Comparison of ENCODE assay signal across 8 mouse cellular contexts in genomic region chr7:112426811-112427210, GRCm38 (mm10). TPM values are rescaled to one million over a fixed set of nuclear protein-coding genes. Genes with fewer than 3 reads are reported as not detected.
DNase-seq lines count a peak whose midpoint lies in the region; ATAC-seq lines count a peak whose summit lies in the region.

No protein-coding gene starts in this region.

- no peak overlapping the region for H3K27ac ChIP-seq in forebrain, embryonic 13.5 days
- H3K27ac ChIP-seq in forebrain, embryonic 16.5 days (ENCODE audit: low read length): no peak overlapping the region
- H3K27ac ChIP-seq in embryonic facial prominence, embryonic 15.5 days (replicated peaks): peak overlapping the region; percentile 98
- H3K27ac ChIP-seq in midbrain, embryonic 13.5 days: no peak overlapping the region

- H3K4me2 ChIP-seq in forebrain, embryonic 13.5 days: peak overlapping the region; percentile 92; the same call in 1 of the 2 replicates
- H3K4me2 ChIP-seq in forebrain, embryonic 16.5 days (ENCODE audit: low read length): no peak overlapping the region
- peak overlapping the region; percentile 84 for H3K4me2 ChIP-seq in embryonic facial prominence, embryonic 15.5 days (replicated peaks)
- H3K4me2 ChIP-seq in midbrain, embryonic 13.5 days (replicated peaks): peak overlapping the region; percentile 76

- no peak overlapping the region; the same call in 1 of the 2 replicates for H3K9ac ChIP-seq in forebrain, embryonic 13.5 days
- no peak overlapping the region for H3K9ac ChIP-seq in forebrain, embryonic 16.5 days (replicated peaks; ENCODE audit: low read depth, low read length)
- no peak overlapping the region for H3K9ac ChIP-seq in embryonic facial prominence, embryonic 15.5 days
- no peak overlapping the region for H3K9ac ChIP-seq in midbrain, embryonic 13.5 days (replicated peaks)

- H3K9me3 ChIP-seq in forebrain, embryonic 13.5 days (replicated peaks): no peaks in the 10 kb centered on the region
- no peaks in the 10 kb centered on the region for H3K9me3 ChIP-seq in forebrain, embryonic 16.5 days (ENCODE audit: control insufficient read depth, low read length)
- no peaks in the 10 kb centered on the region for H3K9me3 ChIP-seq in embryonic facial prominence, embryonic 15.5 days (replicated peaks)
- no peaks in the 10 kb centered on the region for H3K9me3 ChIP-seq in midbrain, embryonic 13.5 days

- H3K27me3 ChIP-seq in forebrain, embryonic 13.5 days: peaks cover 14% of the 10 kb centered on the region; the same call in 1 of the 2 replicates
- H3K27me3 ChIP-seq in forebrain, embryonic 16.5 days (replicated peaks; ENCODE audit: control insufficient read depth, insufficient read depth, low read length): no peaks in the 10 kb centered on the region
- no peaks in the 10 kb centered on the region for H3K27me3 ChIP-seq in embryonic facial prominence, embryonic 15.5 days
- H3K27me3 ChIP-seq in midbrain, embryonic 13.5 days: peaks cover 4% of the 10 kb centered on the region; the same call in 1 of the 2 replicates

- H3K36me3 ChIP-seq in forebrain, embryonic 13.5 days (ENCODE audit: poor library complexity, severe bottlenecking): no peaks in the 10 kb centered on the region
- no peaks in the 10 kb centered on the region for H3K36me3 ChIP-seq in forebrain, embryonic 16.5 days (ENCODE audit: control insufficient read depth, insufficient read depth)
- H3K36me3 ChIP-seq in embryonic facial prominence, embryonic 15.5 days: peaks cover 5% of the 10 kb centered on the region; the same call in 1 of the 2 replicates
- H3K36me3 ChIP-seq in midbrain, embryonic 13.5 days: no peaks in the 10 kb centered on the region

- peak; percentile 47 to 69 for DNase-seq in kidney, postnatal 4 days
- no peak for DNase-seq in kidney, postnatal 14 days
- DNase-seq in spleen, adult 12 weeks (ENCODE audit: low spot score): no peak
- no peak for DNase-seq in adrenal gland, postnatal 4 days (ENCODE audit: low spot score in 2 of 2)

- H3K4me3 ChIP-seq in forebrain, embryonic 13.5 days: no peak overlapping the region
- no peak overlapping the region for H3K4me3 ChIP-seq in forebrain, embryonic 16.5 days (replicated peaks; ENCODE audit: low read length)
- peak overlapping the region; percentile 65 for H3K4me3 ChIP-seq in embryonic facial prominence, embryonic 15.5 days (replicated peaks)
- H3K4me3 ChIP-seq in midbrain, embryonic 13.5 days (replicated peaks): no peak overlapping the region

- WGBS in forebrain, embryonic 13.5 days: 72% methylated on average over 5 of the region's 5 CpGs
- 70% methylated on average over 5 of the region's 5 CpGs for WGBS in forebrain, embryonic 16.5 days
- WGBS in embryonic facial prominence, embryonic 15.5 days: 33% methylated on average over 5 of the region's 5 CpGs
- 62% methylated on average over 5 of the region's 5 CpGs for WGBS in midbrain, embryonic 13.5 days

- H3K4me1 ChIP-seq in forebrain, embryonic 13.5 days: peaks cover 19% of the 10 kb centered on the region
- peaks cover 8% of the 10 kb centered on the region for H3K4me1 ChIP-seq in forebrain, embryonic 16.5 days (replicated peaks; ENCODE audit: control insufficient read depth, insufficient read depth, low read length)
- H3K4me1 ChIP-seq in embryonic facial prominence, embryonic 15.5 days: peaks cover 27% of the 10 kb centered on the region
- H3K4me1 ChIP-seq in midbrain, embryonic 13.5 days (replicated peaks): peaks cover 15% of the 10 kb centered on the region

- ATAC-seq in forebrain, embryonic 13.5 days: no peak
- ATAC-seq in forebrain, embryonic 16.5 days: no peak
- no peak for ATAC-seq in embryonic facial prominence, embryonic 15.5 days (ENCODE audit: insufficient number of reproducible peaks, low FRiP score, low TSS enrichment, low read depth)
- no peak for ATAC-seq in midbrain, embryonic 13.5 days

RNA-seq across cellular contexts. Expression of gene Parva, which starts 0.5 kb away (rescaled TPM):
- polyA plus RNA-seq in forebrain, embryonic 13.5 days (2015; fragmentation: Nextera tagmentation; extraction: Ambion mirVana): 27.6 and 31.9 TPM in 2 replicates
- 21.1 and 27.1 TPM in 2 replicates for polyA plus RNA-seq in forebrain, embryonic 16.5 days (2015; fragmentation: Nextera tagmentation; extraction: Ambion mirVana)
- polyA plus RNA-seq in embryonic facial prominence, embryonic 15.5 days (2015; fragmentation: Nextera tagmentation; extraction: Ambion mirVana): 96.0 and 105 TPM in 2 replicates
- 29.3 and 30.3 TPM in 2 replicates for polyA plus RNA-seq in midbrain, embryonic 13.5 days (2015; fragmentation: Nextera tagmentation; extraction: Ambion mirVana)
- total RNA-seq in adrenal gland, postnatal 4 days (2021): 100 to 1,000 TPM; 106 to 136 TPM

Comparison
In these comparisons a context has a peak if more than half of its experiments do, and no peak if none do; other contexts are left out.
1. DNase-seq: peak in kidney, postnatal 4 days (2 of 2); none in kidney, postnatal 14 days (single experiment), spleen, adult 12 weeks (single experiment) and adrenal gland, postnatal 4 days (0 of 2).